Mouse (Mus musculus) CH12.LX (cell line): ENCODE data around the gene Cyp2j6. TPM values are rescaled to one million over a fixed set of nuclear protein-coding genes. Genes with fewer than 3 reads are reported as not detected.

Source experiments
- DNase-seq: peaks from one replicate; pipeline ENCODE4 v3.0.0-alpha.2; 2013; ENCODE audit errors: extremely low read depth
- H3K27ac ChIP-seq: 2 replicates; pipeline ENCODE4 v1.5.1; 2012; ENCODE audit warnings: low read depth, mild to moderate bottlenecking, control low read depth, moderate library complexity; ENCODE audit not compliant: insufficient read depth
- H3K27me3 ChIP-seq: replicated peaks from 2 replicates; pipeline ENCODE3; 2012; ENCODE audit warnings: inconsistent platforms
- H3K36me3 ChIP-seq, 2 experiments: replicated peaks in 1 of 2; 2 replicates each; pipeline versions ENCODE3 to v1.6.1; 2012; ENCODE audit warnings: inconsistent platforms in 1 of 2, low read length in 1 of 2, mild to moderate bottlenecking in 1 of 2, mixed read lengths in 1 of 2, moderate library complexity in 1 of 2; ENCODE audit not compliant: control insufficient read depth in 1 of 2, insufficient read depth in 1 of 2
- H3K4me1 ChIP-seq, 2 experiments: 2 replicates each; pipeline ENCODE4 v1.6.1; 2012; ENCODE audit warnings: inconsistent platforms in 1 of 2, moderate library complexity in 1 of 2; ENCODE audit not compliant: insufficient read depth in 2 of 2, control insufficient read depth in 1 of 2
- H3K4me2 ChIP-seq: 2 replicates; pipeline ENCODE4 v1.6.1; 2012; ENCODE audit warnings: low read depth, mild to moderate bottlenecking, control low read depth; ENCODE audit not compliant: poor library complexity, insufficient read depth, severe bottlenecking
- H3K4me3 ChIP-seq, 3 experiments: fragments of 150-350 bp in 1 of 3; sonication (generic) in 1 of 3; replicated peaks in 1 of 3; 2 replicates each; pipeline versions ENCODE3 to v1.5.1; 2011 to 2012; ENCODE audit warnings: low read depth in 2 of 3, low read length in 2 of 3, mild to moderate bottlenecking in 2 of 3, moderate library complexity in 2 of 3, control low read depth in 1 of 3, improper control_type of control experiment in 1 of 3, inconsistent platforms in 1 of 3, mixed read lengths in 1 of 3; ENCODE audit not compliant: poor library complexity in 1 of 3
- H3K79me2 ChIP-seq: replicated peaks from 2 replicates; pipeline ENCODE4 v1.6.1; 2012; ENCODE audit warnings: mild to moderate bottlenecking, moderate library complexity; ENCODE audit not compliant: control insufficient read depth, poor library complexity, insufficient read depth, severe bottlenecking; ENCODE audit errors: extremely low read depth
- H3K9ac ChIP-seq: 2 replicates; pipeline ENCODE4 v1.6.1; 2012; ENCODE audit warnings: low read depth, mild to moderate bottlenecking, control low read depth, moderate library complexity; ENCODE audit not compliant: insufficient read depth
- H3K9me3 ChIP-seq: replicated peaks from 2 replicates; pipeline ENCODE3; 2012; ENCODE audit warnings: low read length, inconsistent platforms, mixed read lengths
- CHD2 ChIP-seq: IDR thresholded peaks from 2 replicates; pipeline ENCODE4 v1.6.1; 2011; ENCODE audit warnings: low read length, improper control_type of control experiment
- ETS1 ChIP-seq: conservative IDR thresholded peaks from 2 replicates; pipeline ENCODE4 v1.6.1; 2012; ENCODE audit warnings: low read depth, mild to moderate bottlenecking, inconsistent platforms, low read length, improper control_type of control experiment, moderate library complexity
- GABPA ChIP-seq: IDR thresholded peaks from 2 replicates; pipeline ENCODE4 v1.6.1; 2012; ENCODE audit warnings: low read depth, low read length, improper control_type of control experiment, inconsistent platforms; ENCODE audit not compliant: insufficient replicate concordance
- KAT2A ChIP-seq: IDR thresholded peaks from 2 replicates; pipeline ENCODE4 v1.6.1; 2012; ENCODE audit warnings: low read length, improper control_type of control experiment, inconsistent platforms; ENCODE audit not compliant: insufficient replicate concordance
- MAX ChIP-seq: IDR thresholded peaks from 2 replicates; pipeline ENCODE4 v1.6.1; 2011; ENCODE audit warnings: low read length, improper control_type of control experiment
- MAZ ChIP-seq: IDR thresholded peaks from 2 replicates; pipeline ENCODE4 v1.6.1; 2012; ENCODE audit warnings: low read depth, mild to moderate bottlenecking, inconsistent platforms, low read length, improper control_type of control experiment, moderate library complexity
- NELFE ChIP-seq: IDR thresholded peaks from 2 replicates; pipeline ENCODE4 v1.6.1; 2011; ENCODE audit warnings: low read depth, low read length, improper control_type of control experiment
- POLR2A ChIP-seq: IDR thresholded peaks from 2 replicates; pipeline ENCODE4 v1.6.1; 2011; ENCODE audit warnings: low read depth, mild to moderate bottlenecking, improper control_type of control experiment, low read length
- POLR2AphosphoS2 ChIP-seq: IDR thresholded peaks from 2 replicates; pipeline ENCODE4 v1.6.1; 2011; ENCODE audit warnings: low read depth, low read length, improper control_type of control experiment
- USF2 ChIP-seq: conservative IDR thresholded peaks from 2 replicates; pipeline ENCODE4 v1.6.1; 2011; ENCODE audit warnings: low read depth, low read length, improper control_type of control experiment
- ZC3H11A ChIP-seq: IDR thresholded peaks from 2 replicates; pipeline ENCODE4 v1.6.1; 2012; ENCODE audit warnings: low read depth, mild to moderate bottlenecking, inconsistent platforms, low read length, improper control_type of control experiment
- ZMIZ1 ChIP-seq: IDR thresholded peaks from 2 replicates; pipeline ENCODE4 v1.6.1; 2012; ENCODE audit warnings: low read depth, mild to moderate bottlenecking, inconsistent platforms, low read length, improper control_type of control experiment
- ZNF384 ChIP-seq: IDR thresholded peaks from 2 replicates; pipeline ENCODE4 v1.6.1; 2012; ENCODE audit warnings: low read depth, low read length, improper control_type of control experiment, inconsistent platforms
- dilution Hi-C: fragments of 300-500 bp; cut with MboI; formaldehyde crosslinking; loops from 2 replicates; pipeline ENCODE4 v1.14.3; 2020; ENCODE audit warnings: low sequenced_read_pairs; ENCODE audit not compliant: extremely low pct_unique_long_range_greater_than_20kb, extremely low pct_ligation_motif_present
- in situ Hi-C: fragments of 300-500 bp; cut with MboI; formaldehyde crosslinking; loops from 3 replicates; pipeline ENCODE4 v1.14.3; 2019; ENCODE audit warnings: low sequenced_read_pairs, low pct_ligation_motif_present, low pct_unique_long_range_greater_than_20kb, mixed read lengths
- polyA plus RNA-seq: library from polyadenylated mRNA; unstranded; fragments of >175 nt; gene quantifications from 2 replicates; pipeline ENCODE4 v1.2.1, GENCODE M21; 2012; ENCODE audit warnings: low read depth; ENCODE audit not compliant: insufficient read length
- total RNA-seq, 2 experiments: library from RNA; depleted of rRNA; stranded (reverse); fragments of 300-350 nt in 1 of 2; fragments of >200 nt in 1 of 2; gene quantifications; 2 replicates each; pipeline ENCODE4 v1.2.3; 2012 to 2014

Cyp2j6 gene
- total and polyA plus RNA-seq, 3 experiments, result not detected

GRCm38 (mm10) chr4:96510083-96510482 is 43.4 kb downstream of the Cyp2j6 start:
- Histone ChIP-seq H3K36me3 (no peaks in the 10 kb centered on the region), H3K9me3 (peaks cover 13% of the 10 kb centered on the region), H3K4me1 (no peaks in the 10 kb centered on the region), H3K9ac (no peak overlapping the region), H3K27ac (no peak overlapping the region), H3K4me3 (no peak overlapping the region), H3K4me2 (no peak overlapping the region), H3K27me3 (no peaks in the 10 kb centered on the region), H3K79me2 (no peaks in the 10 kb centered on the region)
- in situ Hi-C loops (no loop called here), dilution Hi-C loops (no loop called here)
- TF ChIP-seq MAX (no peak), ETS1 (no peak), ZNF384 (no peak), POLR2A (no peak), ZMIZ1 (no peak), KAT2A (no peak), GABPA (no peak)
- no peak for DNase-seq

GRCm38 (mm10) chr4:96507286-96507685 is 46.2 kb downstream of the Cyp2j6 start, which contains the start of gene Cyp2j8:
TSS of gene Cyp2j8 (minus strand) at chr4:96507386.
- Histone ChIP-seq H3K27ac (no peak within 1 kb of the TSS), H3K79me2 (no peaks in the 10 kb centered on the region), H3K4me1 (no peaks in the 10 kb centered on the region), H3K4me2 (no peak within 1 kb of the TSS), H3K36me3 (no peaks in the 10 kb centered on the region), H3K4me3 (no peak within 1 kb of the TSS), H3K9ac (no peak within 1 kb of the TSS), H3K9me3 (peaks cover 16% of the 10 kb centered on the region), H3K27me3 (no peaks in the 10 kb centered on the region)
- dilution Hi-C loops, result no loop called here
- no peak for DNase-seq
- in situ Hi-C loops, result no loop called here
- no peak for TF ChIP-seq USF2
- no peak for TF ChIP-seq ZC3H11A
- TF ChIP-seq MAZ, result no peak
- TF ChIP-seq CHD2, result no peak
- TF ChIP-seq POLR2AphosphoS2, result no peak
- no peak for TF ChIP-seq NELFE
- no peak for TF ChIP-seq GABPA

Other genes with a start within 250 kb of the Cyp2j6 start
- not detected in 2 replicates for gene Cyp2j11, start 205.0 kb downstream of the Cyp2j6 start, total RNA-seq (2012; rRNA removed)
- gene Cyp2j11, start 205.0 kb downstream of the Cyp2j6 start, total RNA-seq (2014; rRNA removed), result not detected in 2 replicates
- gene Cyp2j11, start 205.0 kb downstream of the Cyp2j6 start, polyA plus RNA-seq, result not detected in 2 replicates
- gene Cyp2j8, start 46.3 kb downstream of the Cyp2j6 start, total RNA-seq (2012; rRNA removed), result not detected in 2 replicates
- gene Cyp2j8, start 46.3 kb downstream of the Cyp2j6 start, total RNA-seq (2014; rRNA removed), result not detected in 2 replicates
- not detected in 2 replicates for gene Cyp2j8, start 46.3 kb downstream of the Cyp2j6 start, polyA plus RNA-seq
- gene Cyp2j9, start 37.9 kb upstream of the Cyp2j6 start, total RNA-seq (2012; rRNA removed), result not detected in 2 replicates
- not detected in 2 replicates for gene Cyp2j9, start 37.9 kb upstream of the Cyp2j6 start, total RNA-seq (2014; rRNA removed)
- not detected in 2 replicates for gene Cyp2j9, start 37.9 kb upstream of the Cyp2j6 start, polyA plus RNA-seq
- not detected in 2 replicates for gene Cyp2j5, start 110.5 kb upstream of the Cyp2j6 start, total RNA-seq (2012; rRNA removed)
- gene Cyp2j5, start 110.5 kb upstream of the Cyp2j6 start, total RNA-seq (2014; rRNA removed), result not detected in 2 replicates
- gene Cyp2j5, start 110.5 kb upstream of the Cyp2j6 start, polyA plus RNA-seq, result not detected in 2 replicates
- not detected in 2 replicates for gene Gm12695, start 231.5 kb upstream of the Cyp2j6 start, total RNA-seq (2012; rRNA removed)
- gene Gm12695, start 231.5 kb upstream of the Cyp2j6 start, total RNA-seq (2014; rRNA removed), result not detected in 2 replicates
- gene Gm12695, start 231.5 kb upstream of the Cyp2j6 start, polyA plus RNA-seq, result not detected in 2 replicates